Mouse (Mus musculus): Measurements from ENCODE around the gene Nkain1. TPM values are rescaled to one million over a fixed set of nuclear protein-coding genes. Genes with fewer than 3 reads are reported as not detected.

Nkain1 gene
- total RNA-seq, 2 experiments from 2014 or later, result 6.6 to 9.9 TPM

Other genes with a start within 250 kb of the Nkain1 start
- 10 to 100 TPM; 22.4 to 26.3 TPM for gene Zcchc17, start 214.2 kb downstream of the Nkain1 start, total RNA-seq (2021)
- 10 to 100 TPM; 15.3 to 17.5 TPM for gene Snrnp40, start 214.0 kb downstream of the Nkain1 start, total RNA-seq (2021)
- 10 to 100 TPM; 50.2 to 63.1 TPM for gene Pum1, start 89.1 kb upstream of the Nkain1 start, total RNA-seq (2021)
- 10 to 100 TPM; 37.1 to 38.2 TPM for gene Sdc3, start 218.4 kb upstream of the Nkain1 start, total RNA-seq (2021)

Measured in heart, adult 18-20 months (tissue).